Mouse (Mus musculus) intestine, embryonic 16.5 days (tissue): Measurements from ENCODE around the gene Rfx6. TPM values are rescaled to one million over a fixed set of nuclear protein-coding genes. Genes with fewer than 3 reads are reported as not detected.

ENCODE experiments used
- ATAC-seq: fragments of 200-750 bp; cut with Nextera tagmentation; 2 replicates; pipeline ENCODE4 v1.8.0; 2017; ENCODE audit warnings: moderate TSS enrichment, moderate library complexity
- H3K27ac ChIP-seq: fragments of 300-500 bp; sonication (generic); 2 replicates; pipeline ENCODE4 v1.5.1; 2014; ENCODE audit warnings: mild to moderate bottlenecking, low read length
- H3K27me3 ChIP-seq: fragments of 300-500 bp; sonication (generic); replicated peaks from 2 replicates; pipeline ENCODE4 v1.6.1; 2014; ENCODE audit warnings: low read length, control low read depth, mixed read lengths; ENCODE audit not compliant: control insufficient read depth, insufficient read depth
- H3K36me3 ChIP-seq: fragments of 300-500 bp; sonication (generic); 2 replicates; pipeline ENCODE4 v1.6.1; 2014; ENCODE audit warnings: low read length, control low read depth; ENCODE audit not compliant: control insufficient read depth, insufficient read depth
- H3K4me1 ChIP-seq: fragments of 300-500 bp; sonication (generic); 2 replicates; pipeline ENCODE4 v1.6.1; 2014; ENCODE audit warnings: low read length, control low read depth, mixed read lengths; ENCODE audit not compliant: control insufficient read depth, insufficient read depth
- H3K4me2 ChIP-seq: fragments of 300-500 bp; sonication (generic); 2 replicates; pipeline ENCODE4 v1.6.1; 2014; ENCODE audit warnings: low read depth, low read length, control low read depth
- H3K4me3 ChIP-seq: fragments of 300-500 bp; sonication (generic); 2 replicates; pipeline ENCODE4 v1.5.1; 2014; ENCODE audit warnings: mild to moderate bottlenecking, low read length
- H3K9ac ChIP-seq: fragments of 300-500 bp; sonication (generic); 2 replicates; pipeline ENCODE4 v1.6.1; 2014; ENCODE audit warnings: low read depth, low read length
- H3K9me3 ChIP-seq: fragments of 300-500 bp; sonication (generic); 2 replicates; pipeline ENCODE4 v1.6.1; 2016; ENCODE audit warnings: low read length, control low read depth; ENCODE audit not compliant: control insufficient read depth
- WGBS: fragments of 180-500 bp; shearing (Covaris S2); extraction: QIAGEN DNeasy Blood & Tissue Kit; methylation state at CpG from one replicate; pipeline ENCODE4 v1.1.7; 2014; 5-methylcytosine and 5-hydroxymethylcytosine counted together
- polyA plus RNA-seq: library from polyadenylated mRNA; unstranded; fragments of >200 nt; fragmentation: Nextera tagmentation; extraction: Ambion mirVana; gene quantifications from 2 replicates; pipeline ENCODE4 v1.2.1, GENCODE M21; 2015

The Rfx6 gene
- polyA plus RNA-seq, 1 experiment from 2014 or later = 1.7 TPM

DNA sequence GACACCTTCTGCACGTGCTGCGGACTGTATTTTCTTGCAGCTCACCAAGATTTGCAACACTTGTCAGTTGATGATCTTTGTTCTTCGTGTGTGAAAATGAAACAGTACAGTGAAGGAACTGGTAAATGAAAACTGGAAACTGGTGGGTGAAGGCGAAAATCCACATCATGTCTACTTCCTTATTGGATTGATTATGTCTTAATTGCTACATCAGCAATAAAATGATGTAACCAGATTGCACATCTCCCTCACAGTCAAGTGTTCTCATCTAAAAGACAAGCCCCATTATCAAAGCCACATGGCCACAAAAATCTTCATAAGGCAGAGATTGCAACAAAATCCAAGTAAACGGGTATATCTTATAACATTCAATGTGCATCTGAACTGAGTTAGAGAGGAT lies 83.9 kb downstream of the Rfx6 start:
- no peak overlapping the region for H3K4me3 ChIP-seq
- no peak overlapping the region for H3K9ac ChIP-seq
- 0 out of 2 replicates have a peak, but pooled peaks have one; percentile 4 for ATAC-seq
- no peak overlapping the region for H3K27ac ChIP-seq
- no peak overlapping the region for H3K4me2 ChIP-seq
- no peaks in the 10 kb centered on the region for H3K27me3 ChIP-seq
- H3K9me3 ChIP-seq = no peaks in the 10 kb centered on the region
- WGBS = 76% methylated on average over 5 of the region's 5 CpGs
- no peaks in the 10 kb centered on the region for H3K36me3 ChIP-seq
- no peaks in the 10 kb centered on the region for H3K4me1 ChIP-seq

DNA sequence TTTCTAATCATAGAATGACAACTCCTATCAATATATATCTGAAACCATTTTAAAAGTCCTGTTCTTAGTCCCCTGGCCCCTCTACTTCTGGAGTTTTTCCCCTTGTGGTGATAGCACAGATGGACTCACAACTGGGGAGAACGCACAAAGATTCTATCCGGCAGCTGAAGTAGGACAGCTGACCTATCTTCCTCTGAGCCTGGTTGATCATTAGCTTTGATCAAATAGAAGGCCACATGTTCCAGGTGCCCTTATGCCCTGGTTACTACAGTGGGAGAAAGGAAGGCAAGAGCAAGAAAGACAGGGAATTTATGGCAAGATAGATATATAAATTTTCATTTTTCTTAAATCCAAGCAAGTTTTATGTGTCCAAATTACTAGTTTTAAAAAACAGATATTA lies 85.7 kb downstream of the Rfx6 start:
- 47% methylated on average over 2 of the region's 2 CpGs for WGBS
- H3K27ac ChIP-seq = no peak overlapping the region

DNA sequence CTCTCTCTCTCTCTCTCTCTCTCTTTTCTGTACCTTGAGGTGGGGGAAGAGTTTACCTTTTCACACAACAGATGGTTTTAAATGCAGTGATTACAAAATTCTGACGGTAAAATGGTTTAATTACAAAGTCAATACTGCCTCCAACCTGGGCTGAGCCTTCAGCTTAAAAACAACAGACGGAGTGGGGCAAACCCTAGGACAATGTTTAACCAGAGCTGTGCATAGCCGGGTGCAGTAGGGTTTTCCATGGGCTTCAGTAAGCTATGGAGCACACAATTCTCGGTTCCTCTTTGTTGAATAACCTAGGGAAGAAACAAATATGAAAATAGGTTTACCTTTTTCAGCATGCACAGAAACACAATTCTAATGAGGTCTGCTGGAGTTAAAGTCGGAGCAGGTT lies 90.9 kb downstream of the Rfx6 start:
- Histone ChIP-seq H3K4me1 (no peaks in the 10 kb centered on the region), H3K36me3 (no peaks in the 10 kb centered on the region), H3K27ac (no peak overlapping the region), H3K4me3 (no peak overlapping the region), H3K27me3 (no peaks in the 10 kb centered on the region), H3K9ac (no peak overlapping the region), H3K4me2 (no peak overlapping the region), H3K9me3 (no peaks in the 10 kb centered on the region)
- WGBS = 34% methylated on average over 5 of the region's 5 CpGs
- ATAC-seq = peak; percentile 86

More for the DNA sequence above, 85.7 kb downstream of the Rfx6 start:
- Histone ChIP-seq H3K4me1 (no peaks in the 10 kb centered on the region), H3K4me3 (no peak overlapping the region), H3K36me3 (no peaks in the 10 kb centered on the region), H3K4me2 (no peak overlapping the region), H3K9me3 (no peaks in the 10 kb centered on the region), H3K27me3 (no peaks in the 10 kb centered on the region), H3K9ac (no peak overlapping the region)
- ATAC-seq = peak; percentile 92

DNA sequence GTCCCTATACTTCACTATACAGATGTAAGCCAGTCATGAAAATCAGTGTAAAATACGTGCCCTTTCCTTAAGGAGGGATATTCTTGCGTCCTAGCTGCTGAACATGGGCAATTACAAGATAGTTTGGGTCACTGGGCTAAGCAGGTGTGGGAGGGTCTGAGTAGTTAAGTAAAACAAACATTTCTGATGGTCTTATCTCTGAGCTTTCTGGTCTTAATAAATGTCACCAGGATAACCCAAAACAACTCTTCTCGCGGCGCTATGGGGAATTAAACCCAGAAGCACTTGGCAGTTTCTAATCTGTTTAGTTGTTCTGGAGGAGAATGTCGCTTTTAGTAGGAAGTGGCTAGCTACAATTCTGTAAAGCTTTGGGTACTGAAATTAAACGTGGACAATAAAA lies 91.7 kb downstream of the Rfx6 start:
- Histone ChIP-seq H3K4me2 (no peak overlapping the region), H3K27ac (no peak overlapping the region)
- WGBS = 22% methylated on average over 7 of the region's 7 CpGs

DNA sequence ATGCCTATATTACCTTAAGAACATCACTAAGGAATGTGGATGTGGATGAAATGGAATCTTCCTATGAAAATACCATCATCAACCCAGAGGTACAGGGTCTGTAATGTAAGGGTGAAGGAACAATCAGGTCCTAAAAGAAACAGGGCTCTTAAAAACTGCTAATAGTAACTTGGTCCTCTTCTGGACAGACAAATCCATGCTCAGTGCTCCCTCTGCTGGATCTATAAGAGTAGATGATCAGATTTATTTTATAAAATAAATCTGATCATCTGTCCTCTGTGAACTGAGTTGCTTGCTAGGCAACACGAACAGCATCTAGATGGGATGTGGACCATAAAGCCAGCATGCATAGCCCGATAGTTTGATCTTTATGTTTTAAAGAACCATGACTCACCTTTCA lies 102.1 kb downstream of the Rfx6 start:
- WGBS = 57% methylated on average over 2 of the region's 2 CpGs
- no peaks in the 10 kb centered on the region for H3K4me1 ChIP-seq
- no peaks in the 10 kb centered on the region for H3K9me3 ChIP-seq
- no peak for ATAC-seq
- H3K36me3 ChIP-seq = no peaks in the 10 kb centered on the region
- no peaks in the 10 kb centered on the region for H3K27me3 ChIP-seq
- H3K27ac ChIP-seq = no peak overlapping the region
- H3K4me3 ChIP-seq = no peak overlapping the region
- no peak overlapping the region for H3K4me2 ChIP-seq
- H3K9ac ChIP-seq = no peak overlapping the region

More for the DNA sequence above, 91.7 kb downstream of the Rfx6 start:
- ATAC-seq = no peak
- no peaks in the 10 kb centered on the region for H3K9me3 ChIP-seq
- no peaks in the 10 kb centered on the region for H3K27me3 ChIP-seq
- H3K4me1 ChIP-seq = no peaks in the 10 kb centered on the region
- H3K36me3 ChIP-seq = no peaks in the 10 kb centered on the region
- H3K9ac ChIP-seq = no peak overlapping the region
- no peak overlapping the region for H3K4me3 ChIP-seq

Other genes with a start within 250 kb of the Rfx6 start
- gene Gm49339, start 197.1 kb upstream of the Rfx6 start, polyA plus RNA-seq = 0.72 TPM in 1 of 2 replicates, not detected in the other
- gene Lilr4b, start 197.1 kb upstream of the Rfx6 start, polyA plus RNA-seq = 0.70 and 0.98 TPM in 2 replicates
- gene Lilrb4a, start 186.8 kb upstream of the Rfx6 start, polyA plus RNA-seq = 1.6 and 2.3 TPM in 2 replicates
- 7.7 and 10.5 TPM in 2 replicates for gene Fam162b, start 87.2 kb upstream of the Rfx6 start, polyA plus RNA-seq
- gene Gprc6a, start 46.3 kb upstream of the Rfx6 start, polyA plus RNA-seq = not detected in 2 replicates